Mouse (Mus musculus) lung, postnatal 0 days (tissue): ENCODE results near the gene Lpcat2b. TPM values are rescaled to one million over a fixed set of nuclear protein-coding genes. Genes with fewer than 3 reads are reported as not detected.
A peak's percentile ranks its signal among the peaks of the same experiment; 100 is the strongest.
"Not testable (repeated sequence)": the region's sequence is repeated elsewhere in the genome, so short reads cannot be mapped to it uniquely, and the experiment has no call there.

ENCODE experiments used
- ATAC-seq: fragments of 200-750 bp; cut with Nextera tagmentation; 2 replicates; pipeline ENCODE4 v1.8.0; 2017; ENCODE audit warnings: moderate library complexity
- DNase-seq: peaks from one replicate; pipeline ENCODE4 v3.0.0-alpha.2; 2016; ENCODE audit warnings: low spot score
- H3K27ac ChIP-seq: fragments of 300-500 bp; sonication (generic); 2 replicates; pipeline ENCODE4 v1.5.1; 2014; ENCODE audit warnings: antibody characterized with exemption, mild to moderate bottlenecking, low read length, mixed read lengths
- H3K27me3 ChIP-seq: fragments of 300-500 bp; sonication (generic); replicated peaks from 2 replicates; pipeline ENCODE4 v1.6.1; 2014; ENCODE audit warnings: low read length, mixed read lengths; ENCODE audit not compliant: insufficient read depth
- H3K36me3 ChIP-seq: fragments of 300-500 bp; sonication (generic); 2 replicates; pipeline ENCODE4 v1.6.1; 2014; ENCODE audit warnings: low read length, mixed read lengths; ENCODE audit not compliant: insufficient read depth
- H3K4me1 ChIP-seq: fragments of 300-500 bp; sonication (generic); 2 replicates; pipeline ENCODE4 v1.6.1; 2014; ENCODE audit warnings: antibody characterized with exemption, low read depth, low read length, mixed read lengths; ENCODE audit not compliant: insufficient read depth
- H3K4me2 ChIP-seq: fragments of 300-500 bp; sonication (generic); replicated peaks from 2 replicates; pipeline ENCODE4 v1.6.1; 2014; ENCODE audit warnings: low read depth, mild to moderate bottlenecking, low read length, moderate library complexity, mixed read lengths
- H3K4me3 ChIP-seq: fragments of 300-500 bp; sonication (generic); 2 replicates; pipeline ENCODE4 v1.5.1; 2014; ENCODE audit warnings: low read depth, low read length
- H3K9ac ChIP-seq: fragments of 300-500 bp; sonication (generic); replicated peaks from 2 replicates; pipeline ENCODE4 v1.6.1; 2014; ENCODE audit warnings: low read depth, mild to moderate bottlenecking
- H3K9me3 ChIP-seq: fragments of 300-500 bp; sonication (generic); 2 replicates; pipeline ENCODE4 v1.6.1; 2016; ENCODE audit warnings: low read length, mixed read lengths
- CTCF ChIP-seq: IDR thresholded peaks from 2 replicates; pipeline ENCODE4 v1.5.1; 2016; ENCODE audit warnings: antibody characterized with exemption, mild to moderate bottlenecking
- EP300 ChIP-seq: IDR thresholded peaks from 2 replicates; pipeline ENCODE4 v1.6.1; 2016; ENCODE audit warnings: antibody characterized with exemption, mild to moderate bottlenecking, control low read depth
- WGBS: fragments of 180-500 bp; shearing (Covaris S2); extraction: QIAGEN DNeasy Blood & Tissue Kit; methylation state at CpG from one replicate; pipeline ENCODE4 v1.1.7; 2014; 5-methylcytosine and 5-hydroxymethylcytosine counted together
- polyA plus RNA-seq: library from polyadenylated mRNA; unstranded; fragments of >200 nt; fragmentation: Nextera tagmentation; extraction: Ambion mirVana; gene quantifications from 2 replicates; pipeline ENCODE4 v1.2.1, GENCODE M21; 2015

The Lpcat2b gene
- polyA plus RNA-seq, result not detected in 2 replicates

- Histone ChIP-seq H3K4me3 (no peak within 1 kb of the TSS), H3K4me2 (no peak within 1 kb of the TSS), H3K9ac (no peak within 1 kb of the TSS), H3K9me3 (no peaks in the 10 kb centered on the region), H3K27me3 (no peaks in the 10 kb centered on the region), H3K4me1 (no peaks in the 10 kb centered on the region), H3K36me3 (no peaks in the 10 kb centered on the region), H3K27ac (no peak within 1 kb of the TSS)
- 69% methylated on average over 3 of the region's 3 CpGs for WGBS
- TF ChIP-seq CTCF, result no peak
- no peak for TF ChIP-seq EP300
- DNase-seq, result no peak
- no peak for ATAC-seq
Observed at GRCm38 (mm10) chr5:107431249-107431648, at the start of gene Lpcat2b. Gene Lpcat2b (plus strand): TSS chr5:107431549.

- peak; percentile 18; the same call in 1 of the 2 replicates for TF ChIP-seq CTCF
- H3K9me3 ChIP-seq, result not testable (repeated sequence)
Observed at GRCm38 (mm10) chr5:107386448-107386847, 44.9 kb upstream of the Lpcat2b start.

DNA sequence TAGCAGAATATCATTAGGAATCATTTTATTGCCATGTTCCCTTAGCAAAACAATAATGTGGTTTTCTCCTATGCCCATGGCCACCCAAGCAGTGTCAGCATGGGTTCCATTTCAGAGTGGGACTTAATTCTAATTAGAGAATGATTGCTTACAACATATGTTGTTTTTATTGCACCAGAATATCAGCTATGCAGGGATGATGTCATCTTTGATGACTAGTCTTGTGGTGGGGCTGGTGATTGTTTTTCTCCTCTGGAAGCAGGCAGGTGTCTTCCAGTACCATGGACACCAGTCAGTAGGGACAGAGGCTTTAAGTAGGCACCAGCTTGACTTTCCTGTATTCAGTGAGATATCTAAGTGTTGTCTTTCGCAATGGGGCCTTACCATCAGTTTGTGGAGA is 43.6 kb upstream of the Lpcat2b start:
- H3K4me2 ChIP-seq, result no peak overlapping the region
- WGBS, result 83% methylated on average over 1 of the region's 1 CpGs
- H3K36me3 ChIP-seq, result peaks cover under 1% of the 10 kb centered on the region; the same call in 1 of the 2 replicates
- no peak for ATAC-seq
- no peak for DNase-seq
- H3K9ac ChIP-seq, result no peak overlapping the region
- H3K27me3 ChIP-seq, result no peaks in the 10 kb centered on the region
- no peak overlapping the region for H3K4me3 ChIP-seq
- no peaks in the 10 kb centered on the region for H3K4me1 ChIP-seq
- TF ChIP-seq CTCF (no peak), EP300 (no peak)
- no peak overlapping the region for H3K27ac ChIP-seq
- no peaks in the 10 kb centered on the region for H3K9me3 ChIP-seq

More at GRCm38 (mm10) chr5:107386448-107386847, 44.9 kb upstream of the Lpcat2b start:
- H3K4me1 ChIP-seq, H3K27ac ChIP-seq, H3K36me3 ChIP-seq, H3K27me3 ChIP-seq, H3K9ac ChIP-seq, H3K4me3 ChIP-seq, H3K4me2 ChIP-seq, ATAC-seq, DNase-seq: not testable (repeated sequence)

GRCm38 (mm10) chr5:107389373-107389772 is 42.0 kb upstream of the Lpcat2b start:
- H3K36me3 ChIP-seq, result no peaks in the 10 kb centered on the region
- DNase-seq (no peak), ATAC-seq (no peak)
- no peak overlapping the region for H3K27ac ChIP-seq
- H3K4me1 ChIP-seq, result no peaks in the 10 kb centered on the region
- H3K9me3 ChIP-seq, result no peaks in the 10 kb centered on the region
- H3K4me2 ChIP-seq, result no peak overlapping the region
- no peak overlapping the region for H3K9ac ChIP-seq
- H3K27me3 ChIP-seq, result no peaks in the 10 kb centered on the region
- H3K4me3 ChIP-seq, result no peak overlapping the region
- WGBS, result 90% methylated on average over 2 of the region's 2 CpGs
- no peak for TF ChIP-seq CTCF

GRCm38 (mm10) chr5:107394437-107394836 is 36.9 kb upstream of the Lpcat2b start:
- TF ChIP-seq CTCF (no peak), EP300 (no peak)
- H3K4me1 ChIP-seq, result no peaks in the 10 kb centered on the region
- no peak overlapping the region for H3K4me3 ChIP-seq
- 50% methylated on average over 2 of the region's 2 CpGs for WGBS
- H3K27me3 ChIP-seq, result no peaks in the 10 kb centered on the region
- H3K9me3 ChIP-seq, result no peaks in the 10 kb centered on the region
- H3K9ac ChIP-seq, result no peak overlapping the region
- no peak overlapping the region for H3K27ac ChIP-seq
- no peak for DNase-seq
- no peaks in the 10 kb centered on the region for H3K36me3 ChIP-seq
- no peak for ATAC-seq
- no peak overlapping the region for H3K4me2 ChIP-seq

DNA sequence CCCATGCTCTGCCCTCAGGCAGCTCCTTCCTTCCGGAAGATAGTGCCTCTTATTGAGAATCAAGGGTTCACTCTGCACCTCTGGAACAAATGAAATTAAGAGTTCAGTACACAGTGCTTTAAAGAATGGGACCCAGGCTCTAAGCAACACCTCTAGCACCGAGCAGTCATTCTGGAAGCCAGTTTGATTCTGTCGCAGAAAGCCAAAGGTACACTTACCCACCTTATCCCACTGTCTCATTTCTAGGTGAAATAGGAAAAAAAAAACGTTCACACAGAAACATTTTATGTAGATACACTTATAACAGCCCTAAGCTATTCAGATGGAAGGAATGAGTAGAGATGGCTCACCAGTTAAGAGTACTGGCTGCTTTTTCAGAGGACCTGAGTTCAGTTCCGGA is 28.9 kb upstream of the Lpcat2b start, which contains the start of gene Ephx4:
Gene Ephx4, plus strand, starts transcription at position 301 of the 400 bp plus-strand sequence.
- WGBS, result 13% methylated on average over 5 of the region's 5 CpGs
- TF ChIP-seq CTCF, result no peak
- TF ChIP-seq EP300, result no peak

More for the DNA sequence above, 28.9 kb upstream of the Lpcat2b start, which contains the start of gene Ephx4:
- no peaks in the 10 kb centered on the region for H3K9me3 ChIP-seq
- H3K36me3 ChIP-seq, result no peaks in the 10 kb centered on the region
- DNase-seq, result no peak
- H3K4me3 ChIP-seq, result peak within 1 kb of the TSS; percentile 47
- peak within 1 kb of the TSS; percentile 84 for H3K4me2 ChIP-seq
- H3K27ac ChIP-seq, result no peak within 1 kb of the TSS
- 0 out of 2 replicates have a peak within 1 kb of the TSS, but pooled peaks have one; percentile 8 for H3K9ac ChIP-seq
- 0 out of 2 replicates have a peak, but pooled peaks cover 9% of the 10 kb centered on the region for H3K27me3 ChIP-seq
- ATAC-seq, result no peak
- H3K4me1 ChIP-seq, result no peaks in the 10 kb centered on the region; the same call in 1 of the 2 replicates
